Mouse (Mus musculus) layer of hippocampus, postnatal 10 days (tissue): ENCODE measurements around the gene Ttc7. TPM values are rescaled to one million over a fixed set of nuclear protein-coding genes. Genes with fewer than 3 reads are reported as not detected.

Experiments
- DNase-seq, 2 experiments: peaks; one replicate each; pipeline ENCODE4 v3.0.0; 2021; ENCODE audit warnings: low spot score in 2 of 2
- total RNA-seq, 2 experiments: library from RNA; stranded (reverse); gene quantifications; 2 replicates each; pipeline ENCODE4 v1.2.3; 2021

The Ttc7 gene
- total RNA-seq, 2 experiments from 2014 or later: 6.4 to 7.1 TPM

DNA sequence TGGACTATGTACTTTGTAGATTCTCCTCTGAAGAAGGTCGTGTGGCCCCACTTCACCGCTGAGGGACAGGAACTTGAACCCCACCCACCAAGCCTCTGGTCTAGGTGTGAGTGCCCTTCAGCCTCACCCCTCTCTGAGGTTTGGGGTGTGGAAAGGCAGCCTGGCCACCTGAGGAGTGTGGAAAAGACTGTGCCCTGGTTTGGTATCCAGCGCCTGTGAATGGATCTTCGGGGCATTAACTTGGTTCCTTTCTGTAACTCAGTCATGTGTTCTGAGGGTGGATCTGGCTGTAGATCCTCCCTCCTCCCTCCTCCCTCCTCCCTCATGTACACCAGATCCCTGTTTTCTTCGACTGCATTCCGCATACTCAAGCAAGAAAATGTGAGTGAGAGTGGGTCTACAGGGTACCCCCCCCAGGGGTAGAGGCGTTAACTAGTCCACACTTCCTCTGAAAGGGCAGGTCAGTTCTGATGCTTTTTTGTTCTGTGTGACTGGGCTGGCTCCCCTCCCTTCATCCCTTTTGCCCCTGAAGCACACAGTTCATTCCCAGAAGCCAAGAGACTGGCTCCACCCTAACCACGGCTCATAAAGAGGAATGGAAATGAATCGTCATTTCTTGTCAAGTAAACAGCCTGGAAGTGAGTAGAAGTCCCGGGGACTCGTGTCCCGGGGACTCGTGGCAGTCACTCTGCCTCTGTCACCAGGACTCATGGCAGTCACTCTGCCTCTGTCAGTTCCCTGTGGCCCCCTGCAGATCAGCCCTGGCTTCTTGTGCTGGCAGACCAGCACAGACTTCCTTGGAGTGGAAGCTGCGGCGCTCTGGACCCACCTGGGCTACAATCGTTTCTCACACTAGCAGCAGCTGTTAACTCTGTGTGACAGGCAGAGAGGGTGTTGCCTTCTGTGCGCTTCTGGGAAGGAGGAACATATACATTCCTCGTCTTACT lies 30.5 kb downstream of the Ttc7 start:
- DNase-seq: no peak

DNA sequence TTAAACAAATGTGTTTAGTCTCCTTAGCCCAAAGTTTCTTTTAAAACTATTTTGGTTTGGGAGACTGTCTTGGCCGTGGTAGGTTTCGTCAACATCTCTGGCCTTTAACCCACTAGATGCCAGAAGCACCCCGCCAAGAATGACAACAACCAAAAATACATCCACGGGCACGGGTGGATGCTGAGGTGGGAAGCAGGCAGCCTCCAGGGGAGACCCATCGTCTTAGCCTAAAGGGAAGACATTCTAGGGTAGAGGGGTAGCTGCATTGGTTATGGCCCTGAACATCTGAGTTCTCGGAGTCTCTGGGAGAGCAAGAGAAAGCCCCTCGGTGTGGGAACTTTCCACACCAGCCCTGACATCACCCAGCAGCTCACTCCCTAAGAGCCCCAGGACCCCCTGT lies 31.4 kb downstream of the Ttc7 start:
- no peak for DNase-seq

DNA sequence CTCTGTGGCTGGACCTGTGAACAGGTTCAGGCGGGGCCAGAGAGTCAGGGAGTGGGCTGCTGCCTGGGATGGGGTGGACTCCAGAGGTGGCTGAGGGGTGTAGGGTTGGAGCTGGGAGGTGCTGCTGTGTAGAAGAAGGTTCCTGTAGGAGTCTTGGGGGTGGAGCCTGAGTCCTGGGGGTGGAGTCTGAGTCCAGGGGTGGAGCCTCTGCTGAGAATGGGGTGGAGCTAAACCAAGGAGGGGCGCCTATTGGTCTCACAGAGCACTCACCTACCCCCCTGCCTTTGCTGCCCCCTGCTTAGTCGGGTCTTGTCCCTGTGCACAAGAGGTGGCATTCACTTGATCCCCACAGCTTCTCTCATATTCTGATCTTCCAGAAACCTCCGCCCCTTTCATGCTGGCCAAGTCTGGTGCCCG lies 31.9 kb downstream of the Ttc7 start:
- DNase-seq: peak in 1 of 2 experiments; percentile 51

DNA sequence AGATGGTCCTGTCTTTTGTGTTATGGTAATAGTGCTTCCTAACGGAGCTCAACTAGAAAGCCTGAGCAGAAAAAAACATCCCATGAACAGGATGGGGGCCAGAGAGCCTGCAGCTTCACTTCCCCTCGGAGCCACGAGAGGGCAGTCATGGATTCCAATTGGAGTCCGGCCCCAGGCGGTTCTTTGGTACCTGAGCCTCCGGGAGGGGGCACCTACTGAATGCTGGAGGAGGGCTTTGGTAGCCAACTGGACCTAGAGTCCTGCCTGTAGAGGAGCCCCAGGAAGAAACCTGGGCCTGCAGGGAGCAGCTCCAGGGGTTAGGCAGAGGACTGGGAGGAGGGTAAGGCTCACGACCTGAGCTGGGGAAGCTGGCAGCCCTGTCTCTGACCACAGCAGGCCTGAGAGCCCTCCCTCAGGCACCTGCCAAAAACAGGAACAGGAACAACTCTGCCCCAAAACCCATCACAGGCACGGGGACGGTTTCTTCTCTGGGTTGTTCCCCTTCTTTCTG lies 32.4 kb downstream of the Ttc7 start:
- peak; percentile 97 to 99 for DNase-seq

DNA sequence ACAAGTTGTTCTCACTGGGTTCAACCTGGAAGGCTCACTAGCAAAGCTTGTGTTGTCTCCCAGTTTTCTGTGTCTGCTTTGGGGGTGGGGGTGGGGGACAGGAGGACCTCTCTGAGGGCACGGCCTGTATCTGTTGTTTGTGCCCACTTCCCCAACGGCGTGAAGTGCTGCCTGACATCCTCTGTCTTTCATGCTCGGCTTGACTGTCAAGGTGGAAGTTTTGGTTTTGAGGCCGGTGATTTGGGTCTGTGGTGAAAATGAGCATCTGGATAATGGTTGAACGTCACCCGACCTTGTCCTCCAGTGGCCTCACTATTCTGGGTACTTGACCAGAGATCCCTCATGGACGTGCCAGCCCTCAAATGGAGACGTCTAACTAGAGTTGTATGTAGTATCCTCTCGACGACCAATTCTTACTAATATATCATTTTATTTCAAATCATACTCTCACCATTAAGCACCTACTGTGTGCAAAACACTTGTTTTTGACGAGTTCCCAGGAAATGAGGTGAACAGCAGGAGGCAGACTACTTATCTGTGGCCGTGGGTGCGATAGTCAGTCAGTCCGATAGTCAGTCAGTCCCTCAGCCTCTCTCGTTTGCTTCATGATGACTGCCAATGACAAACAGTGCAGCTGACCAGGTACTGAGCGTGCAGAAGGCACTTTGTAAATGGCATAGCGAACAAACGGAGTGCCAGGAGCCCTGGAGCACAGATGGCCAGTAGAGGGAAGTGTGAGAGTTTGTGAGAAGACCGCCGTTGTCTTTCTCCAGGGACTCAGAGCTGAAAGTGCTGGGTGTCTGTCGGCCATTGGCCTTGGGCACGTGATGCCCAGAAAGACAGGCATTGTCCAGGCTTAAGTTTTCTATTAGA lies 33.4 kb downstream of the Ttc7 start:
- no peak for DNase-seq

DNA sequence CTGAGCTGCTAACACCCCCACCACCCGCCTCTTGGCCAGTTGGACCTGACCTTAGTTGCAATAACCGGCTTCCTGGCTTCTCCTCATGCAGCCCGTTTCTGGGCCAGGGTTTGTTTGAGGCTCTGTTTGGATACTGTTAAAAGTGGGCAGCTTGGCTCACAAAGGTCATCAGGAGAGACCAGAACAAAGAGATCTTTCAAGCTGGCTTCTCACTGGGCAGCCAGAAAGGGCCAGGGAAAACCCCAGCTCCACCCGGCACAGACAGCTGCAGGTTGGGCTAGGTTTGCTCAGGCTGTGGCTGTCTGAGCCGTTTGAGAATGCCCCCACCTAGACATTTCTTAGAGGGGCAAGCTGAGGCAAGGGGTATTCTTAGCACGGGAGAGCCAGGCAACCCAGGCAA lies 34.6 kb downstream of the Ttc7 start:
- no peak for DNase-seq

DNA sequence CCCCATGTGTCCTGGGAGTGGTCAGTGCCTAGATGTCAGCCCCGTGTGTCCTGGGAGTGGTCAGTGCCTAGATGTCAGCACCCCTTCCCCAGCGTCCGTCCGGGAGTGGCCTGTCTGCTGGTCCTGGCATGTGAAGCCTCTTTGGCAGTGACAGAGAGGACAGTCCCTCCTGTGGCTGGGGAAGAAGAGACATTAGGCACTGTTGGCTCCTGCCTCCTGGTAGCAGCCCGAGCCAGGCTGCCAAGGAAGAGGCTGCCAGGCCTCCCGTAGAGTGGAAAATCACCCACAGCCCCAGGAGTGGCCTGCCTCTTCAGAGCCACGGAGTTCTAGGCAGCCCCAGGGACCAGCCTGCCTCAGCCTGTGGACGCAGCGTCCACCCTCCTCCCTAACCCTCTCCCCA lies 35.3 kb downstream of the Ttc7 start:
- no peak for DNase-seq

DNA sequence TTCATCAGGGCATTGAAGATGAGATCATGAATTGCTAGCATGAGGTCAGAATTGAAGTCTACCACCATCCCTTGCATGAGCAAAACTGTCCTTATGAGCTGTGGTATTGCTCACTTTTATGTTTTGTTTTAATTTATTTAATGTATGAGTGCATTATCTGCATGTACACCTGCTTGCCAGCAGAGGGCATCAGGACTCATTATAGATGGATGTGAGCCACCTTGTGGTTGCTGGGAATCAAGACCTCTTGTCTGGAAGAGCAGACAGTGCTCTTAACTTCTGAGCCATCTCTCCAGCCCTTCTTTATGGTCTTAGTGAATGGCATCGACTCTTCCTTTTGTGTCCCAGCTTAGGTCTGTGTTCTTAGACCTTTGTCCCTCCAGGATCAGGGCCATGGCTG lies 39.0 kb downstream of the Ttc7 start:
- DNase-seq: no peak

DNA sequence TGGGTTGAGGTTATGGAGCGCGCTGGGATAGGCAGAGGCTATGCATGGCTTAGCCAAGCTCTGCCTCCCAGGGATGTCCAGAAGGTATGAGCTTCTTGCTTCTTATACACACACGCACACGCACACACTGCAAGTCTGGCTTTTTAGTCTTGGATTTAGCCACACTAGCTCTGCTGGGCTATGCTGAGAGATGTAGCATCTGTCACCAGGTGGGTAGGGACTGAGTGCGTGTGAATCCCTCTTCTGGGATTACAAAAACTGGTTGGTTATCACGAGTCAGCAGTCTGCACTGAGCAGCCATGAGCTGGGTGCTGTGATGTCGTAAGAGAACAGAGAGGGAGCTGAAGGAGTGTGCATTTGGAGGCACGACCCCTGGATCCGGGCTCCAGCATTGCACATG lies 40.5 kb downstream of the Ttc7 start:
- DNase-seq: no peak

DNA sequence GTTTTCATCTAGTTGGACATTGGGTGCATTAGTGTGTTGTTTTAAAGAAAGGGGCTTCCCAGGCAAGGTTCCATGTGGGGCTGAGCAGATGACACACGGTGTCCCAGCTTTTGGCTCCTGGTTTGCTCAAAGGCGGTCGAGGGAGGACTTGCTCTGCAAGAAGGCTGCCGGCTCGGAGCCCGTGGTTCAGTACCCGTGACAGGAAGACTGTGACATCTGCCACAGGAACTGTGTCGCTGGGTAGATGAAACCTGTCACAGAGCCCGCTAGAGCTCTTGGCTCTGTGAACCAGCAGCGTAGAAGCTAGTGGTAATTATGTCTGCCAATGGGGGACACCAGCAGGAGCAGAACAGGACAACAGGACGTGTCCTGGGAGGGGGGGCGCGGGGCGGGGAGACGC lies 42.8 kb downstream of the Ttc7 start:
- no peak for DNase-seq

DNA sequence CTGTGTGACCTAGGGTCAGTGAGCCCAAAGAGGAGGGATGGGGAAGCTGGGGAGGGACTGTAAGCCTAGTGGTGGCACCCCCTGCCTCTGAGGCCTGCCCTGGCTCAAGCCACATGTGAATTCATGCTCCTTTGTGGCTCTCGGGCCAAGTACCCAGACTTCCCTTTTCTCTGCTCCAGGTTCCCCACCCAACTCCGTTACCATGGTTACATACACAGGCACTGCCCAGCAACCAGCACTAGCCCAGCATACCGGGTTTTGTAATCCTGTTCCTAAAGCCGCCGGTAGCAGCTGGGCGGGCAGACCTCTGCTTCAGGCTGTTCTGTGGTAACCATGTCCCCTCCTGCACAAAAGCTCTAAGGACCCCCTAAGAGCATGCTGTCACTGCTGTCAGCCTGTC lies 44.3 kb downstream of the Ttc7 start:
- DNase-seq: no peak

DNA sequence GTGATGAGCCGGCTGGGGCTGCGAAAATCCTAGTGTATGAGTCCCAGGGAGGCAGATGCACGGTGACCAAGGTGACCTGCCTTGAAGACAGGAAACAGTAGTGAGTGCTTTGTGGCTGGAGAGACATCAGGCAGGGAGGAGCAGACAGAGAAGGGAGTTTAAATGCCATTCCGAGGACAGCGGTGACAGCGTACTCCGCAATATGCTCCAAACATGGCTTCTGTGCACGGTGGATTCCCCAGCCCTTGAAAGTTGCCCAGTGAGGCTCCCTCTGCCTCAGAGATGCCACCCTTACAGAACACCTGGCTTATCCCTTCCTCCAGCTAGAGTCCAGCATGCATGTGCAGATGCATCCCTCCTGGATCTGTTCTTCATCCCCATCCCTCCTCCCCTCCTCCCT lies 45.0 kb downstream of the Ttc7 start:
- no peak for DNase-seq

DNA sequence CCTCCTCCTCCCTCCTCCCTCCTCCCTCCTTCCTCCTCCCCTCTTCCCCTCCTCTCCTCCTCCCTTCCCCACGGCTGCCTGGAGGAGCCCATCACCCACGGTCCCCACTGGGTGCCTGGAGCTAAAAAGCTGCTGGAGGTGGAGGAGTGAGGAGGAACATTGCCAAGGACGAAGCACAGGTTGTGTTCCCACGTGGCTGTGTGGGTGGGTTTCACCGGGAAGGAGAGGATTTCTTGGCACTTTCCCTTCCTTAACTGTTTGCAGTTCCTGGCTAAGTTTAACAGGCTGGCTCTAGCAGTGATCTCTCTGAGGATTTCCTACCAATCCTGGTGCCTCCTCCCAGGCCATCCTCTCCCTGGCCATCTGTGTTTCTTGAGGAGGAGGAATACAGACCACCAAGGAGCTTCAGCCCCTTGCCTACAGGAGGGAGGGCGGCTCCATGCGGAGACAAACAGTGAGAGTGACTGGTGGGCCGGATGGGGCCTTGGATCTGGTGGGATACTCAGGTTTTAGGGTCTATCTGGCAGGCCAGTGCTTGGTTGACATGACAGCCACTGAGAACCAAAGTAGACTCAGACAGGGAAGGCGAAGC lies 45.6 kb downstream of the Ttc7 start:
- DNase-seq: peak in 1 of 2 experiments; percentile 58

DNA sequence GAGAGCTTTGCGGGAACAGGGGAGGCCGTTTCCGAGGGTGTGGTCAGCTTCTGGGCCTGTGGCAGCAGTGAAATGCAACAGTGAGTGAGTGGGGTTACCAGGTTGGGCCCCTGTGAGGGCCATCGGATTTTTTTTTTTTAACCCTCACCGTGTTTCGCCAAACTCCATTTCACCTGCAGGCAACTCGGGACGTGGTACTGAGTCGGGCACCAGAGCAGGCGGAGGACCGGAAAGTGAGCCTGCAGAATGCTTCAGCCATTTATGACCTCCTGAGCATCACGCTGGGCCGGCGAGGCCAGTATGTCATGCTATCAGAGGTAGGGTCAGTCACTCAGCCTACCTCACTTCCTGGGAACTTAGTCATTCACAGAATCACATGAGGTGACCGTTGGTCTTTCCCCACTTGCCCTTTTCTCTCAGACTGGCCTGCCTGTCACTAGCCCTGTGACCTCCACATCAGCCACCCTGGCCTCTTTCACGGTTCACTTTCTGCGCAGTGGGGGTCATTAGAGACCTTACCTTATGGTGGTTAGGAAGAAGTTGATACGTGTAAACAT lies 46.5 kb downstream of the Ttc7 start:
- DNase-seq: no peak

DNA sequence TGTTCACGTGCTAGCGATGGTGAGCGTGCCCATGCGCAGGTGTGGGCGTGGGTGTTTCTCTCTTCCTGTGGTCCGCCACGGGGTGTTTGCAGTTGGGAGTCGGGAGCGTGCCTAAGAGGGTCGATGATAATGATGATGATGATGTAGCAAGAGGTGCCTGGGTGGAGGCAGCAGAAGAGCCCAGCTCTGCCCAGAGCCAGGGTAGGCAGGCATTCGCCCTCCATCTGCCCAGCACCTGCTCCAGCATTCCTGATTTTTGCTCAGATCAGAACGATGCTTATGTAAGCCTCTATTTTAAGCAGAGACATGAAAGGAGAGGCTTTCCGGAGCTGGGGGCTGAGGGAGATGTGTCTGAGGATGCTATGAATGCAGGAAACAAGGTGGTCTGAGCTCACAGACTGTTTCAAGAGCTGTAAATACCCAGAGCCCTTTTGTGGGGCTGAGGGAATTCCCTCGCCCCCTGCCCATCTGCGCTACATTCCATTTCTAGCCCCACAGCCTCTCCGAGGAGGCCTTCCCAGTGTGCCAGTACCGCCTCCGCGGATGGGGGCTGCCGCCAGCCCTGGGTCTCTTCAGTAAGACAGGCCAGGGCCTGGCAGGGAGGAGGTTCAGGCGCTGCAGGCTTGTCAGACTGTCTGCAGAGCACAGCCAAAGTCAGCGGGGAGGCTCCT lies 47.7 kb downstream of the Ttc7 start:
- DNase-seq: peak; percentile 70 to 72

DNA sequence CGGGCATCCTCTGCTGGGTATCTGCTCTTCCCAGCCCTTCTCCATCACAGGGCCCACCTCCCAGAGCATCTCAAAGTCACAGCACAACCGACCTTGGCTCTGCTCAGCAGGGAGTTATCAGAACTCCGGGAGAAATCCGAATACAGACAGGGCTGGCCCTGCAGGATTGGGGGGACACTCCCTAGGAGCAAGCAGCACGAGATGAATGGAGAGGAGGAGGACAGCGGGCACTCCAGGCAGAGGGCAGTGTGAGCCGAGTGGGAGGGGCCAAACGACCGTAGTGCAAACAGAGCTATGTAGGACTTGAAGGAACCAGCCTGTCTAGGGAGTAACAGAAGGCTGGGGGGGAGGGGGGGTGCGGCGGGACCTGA lies 48.2 kb downstream of the Ttc7 start:
- no peak for DNase-seq

DNA sequence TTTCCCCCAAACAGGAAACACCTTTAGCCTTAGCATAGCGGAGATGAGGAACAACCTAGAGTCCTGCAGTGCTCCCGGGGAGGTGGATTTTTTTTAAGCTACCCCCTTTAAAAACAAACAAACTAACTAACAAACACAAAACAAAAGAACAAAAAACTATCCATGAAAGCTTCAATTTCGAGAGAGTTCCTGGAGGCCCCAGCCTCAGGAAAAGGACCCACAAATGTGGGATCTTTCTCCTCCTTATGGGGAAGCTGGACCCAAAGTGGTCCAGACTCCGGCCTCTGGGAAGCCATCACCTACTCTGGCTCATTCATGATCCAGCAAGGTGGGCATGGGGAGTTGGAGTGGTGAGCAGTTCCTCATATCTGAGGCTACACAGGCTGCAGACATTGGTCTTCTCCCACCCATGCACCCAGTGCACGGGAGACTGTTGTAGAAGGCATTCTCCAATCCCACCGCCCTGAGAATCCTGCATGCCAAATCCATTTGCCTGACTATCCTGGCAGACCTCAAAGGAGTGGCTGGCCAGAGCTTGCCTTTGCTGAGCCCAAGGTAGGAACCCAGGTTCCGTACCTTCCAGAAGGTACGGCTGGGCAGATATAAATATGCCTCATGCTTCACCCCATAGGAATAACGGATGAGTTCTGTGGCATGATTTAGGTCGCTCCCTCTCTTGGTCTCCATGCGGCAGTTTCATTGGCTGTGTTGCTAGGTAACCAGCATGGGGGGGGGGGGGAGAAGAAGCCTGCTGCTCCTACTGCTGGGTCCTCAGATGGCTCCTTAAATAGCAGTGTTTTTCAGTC lies 48.9 kb downstream of the Ttc7 start:
- no peak for DNase-seq

DNA sequence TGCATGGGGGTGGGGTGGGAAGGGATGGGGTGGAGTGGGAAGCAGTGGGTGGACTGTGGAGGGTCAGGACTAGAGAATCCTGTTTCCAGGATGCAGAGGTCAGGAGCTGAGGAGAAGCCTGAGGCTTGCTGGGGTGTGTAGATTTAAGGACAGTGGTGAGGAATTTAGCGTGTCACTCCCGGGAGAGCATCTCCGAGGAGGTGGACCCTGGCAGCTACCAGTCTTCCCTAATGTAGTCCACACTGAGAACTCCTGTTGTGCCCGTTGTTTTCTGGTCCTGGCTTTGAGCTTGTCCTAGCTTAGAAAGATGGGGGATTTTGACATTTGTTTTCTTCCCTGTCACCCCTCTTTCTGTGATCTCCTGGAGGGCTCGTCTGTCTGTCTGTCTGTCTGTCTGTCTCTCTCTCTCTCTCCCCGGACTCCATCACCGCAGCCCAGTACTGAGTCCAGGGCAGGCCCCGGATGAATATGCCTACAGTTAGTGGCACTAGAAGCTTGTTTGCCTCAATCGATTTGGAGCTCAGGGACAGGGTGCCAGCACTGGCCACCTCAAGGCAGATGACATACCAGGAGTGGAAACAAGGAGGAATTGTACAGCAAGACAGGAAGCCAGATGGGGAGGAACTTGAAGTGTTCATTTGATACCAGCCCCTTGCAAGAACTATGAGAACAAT lies 49.6 kb downstream of the Ttc7 start:
- DNase-seq: no peak

DNA sequence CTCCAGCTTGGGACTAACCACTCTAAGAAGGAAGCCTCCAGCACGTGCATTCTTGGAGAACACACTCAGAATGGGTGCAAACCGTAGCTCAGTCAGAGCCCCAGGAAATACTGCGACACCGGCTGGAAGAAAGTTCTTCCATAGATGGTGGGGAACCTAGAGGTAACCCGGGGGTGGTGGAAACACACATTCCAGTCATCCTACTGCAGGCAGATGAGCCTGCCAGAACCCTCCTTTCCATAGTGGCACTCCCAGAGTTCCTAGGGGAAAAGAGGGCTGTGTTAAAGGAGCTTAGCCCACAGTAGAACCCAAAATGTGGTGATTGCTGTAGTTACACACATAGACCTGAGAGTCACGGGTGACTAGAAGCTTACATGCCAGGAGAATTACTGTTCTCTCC lies 50.2 kb downstream of the Ttc7 start:
- DNase-seq: no peak
